ENCODE assay signal across 15 mouse cellular contexts in genomic region chr7:6823673-6824072, GRCm38 (mm10).
DNase-seq lines count a peak whose midpoint lies in the region; ATAC-seq lines count a peak whose summit lies in the region.
"Had no signal": no experiment of that assay in that cellular context is flagged by ENCODE, and none has a peak within 500 bp of the region (broad histone marks: within the 10 kb centered on the region; RNA-seq: fewer than 3 reads in every experiment).

No protein-coding gene starts in this region.

- H3K4me3 ChIP-seq in lung, embryonic 15.5 days = no peak overlapping the region
- no peak overlapping the region for H3K4me3 ChIP-seq in embryonic facial prominence, embryonic 13.5 days
- H3K4me3 ChIP-seq in stomach, embryonic 15.5 days (replicated peaks) = no peak overlapping the region
- H3K4me3 ChIP-seq in forebrain, embryonic 10.5 days = no peak overlapping the region
- H3K4me3 ChIP-seq: heart, embryonic 13.5 days; midbrain, embryonic 15.5 days had no signal

- no peak overlapping the region for H3K9ac ChIP-seq in lung, embryonic 15.5 days
- no peak overlapping the region for H3K9ac ChIP-seq in embryonic facial prominence, embryonic 13.5 days
- no peak overlapping the region for H3K9ac ChIP-seq in stomach, embryonic 15.5 days
- H3K9ac ChIP-seq: heart, embryonic 13.5 days; midbrain, embryonic 15.5 days had no signal

- DNase-seq in lung, postnatal 36 days = no peak
- peak; percentile 57 for DNase-seq in embryo, embryonic 10.5 days (ENCODE audit: low spot score)
- DNase-seq in forebrain, embryonic 10.5 days (ENCODE audit: extremely low spot score, low spot score) = no peak
- no peak for DNase-seq in ovary, postnatal 10 days (ENCODE audit: low spot score)
- DNase-seq: cerebellum, adult 2 months; gastrocnemius, postnatal 25 days; kidney, postnatal 10 days; liver; thymus, postnatal 25 days had no signal

- no peak overlapping the region for H3K4me2 ChIP-seq in lung, embryonic 15.5 days
- no peak overlapping the region for H3K4me2 ChIP-seq in embryonic facial prominence, embryonic 13.5 days
- no peak overlapping the region for H3K4me2 ChIP-seq in stomach, embryonic 15.5 days
- H3K4me2 ChIP-seq: heart, embryonic 13.5 days; midbrain, embryonic 15.5 days had no signal

- WGBS in lung, embryonic 15.5 days = 33% methylated on average over 2 of the region's 2 CpGs
- 59% methylated on average over 2 of the region's 2 CpGs for WGBS in embryonic facial prominence, embryonic 13.5 days
- WGBS in stomach, embryonic 15.5 days = 26% methylated on average over 2 of the region's 2 CpGs
- WGBS in forebrain, embryonic 10.5 days = 38% methylated on average over 2 of the region's 2 CpGs

- H3K27me3 ChIP-seq in lung, embryonic 15.5 days = no peaks in the 10 kb centered on the region
- H3K27me3 ChIP-seq in embryonic facial prominence, embryonic 13.5 days = no peaks in the 10 kb centered on the region
- no peaks in the 10 kb centered on the region for H3K27me3 ChIP-seq in stomach, embryonic 15.5 days (replicated peaks)
- peaks cover 26% of the 10 kb centered on the region for H3K27me3 ChIP-seq in forebrain, embryonic 10.5 days (ENCODE audit: poor library complexity, severe bottlenecking)
- H3K27me3 ChIP-seq: heart, embryonic 13.5 days; midbrain, embryonic 15.5 days had no signal

- peak; percentile 36; the same call in 1 of the 2 replicates for ATAC-seq in lung, embryonic 15.5 days (ENCODE audit: borderline replicate concordance, extremely low read depth, low FRiP score, low TSS enrichment)
- ATAC-seq in embryonic facial prominence, embryonic 13.5 days (ENCODE audit: insufficient number of reproducible peaks, insufficient read depth, low FRiP score, low TSS enrichment, low read depth) = no peak
- ATAC-seq in stomach, embryonic 15.5 days (ENCODE audit: insufficient read depth, low FRiP score, low read depth) = 0 out of 2 replicates have a peak, but pooled peaks have one; percentile 45
- ATAC-seq: forebrain, embryonic 16.5 days; midbrain, embryonic 15.5 days had no signal

- peaks cover 10% of the 10 kb centered on the region; the same call in 1 of the 2 replicates for H3K4me1 ChIP-seq in lung, embryonic 15.5 days
- H3K4me1 ChIP-seq in embryonic facial prominence, embryonic 13.5 days = 0 out of 2 replicates have a peak, but pooled peaks cover 6% of the 10 kb centered on the region
- H3K4me1 ChIP-seq in stomach, embryonic 15.5 days = 0 out of 2 replicates have a peak, but pooled peaks cover 7% of the 10 kb centered on the region
- H3K4me1 ChIP-seq in forebrain, embryonic 10.5 days = peaks cover 25% of the 10 kb centered on the region

- no peaks in the 10 kb centered on the region for H3K9me3 ChIP-seq in lung, embryonic 15.5 days
- H3K9me3 ChIP-seq in embryonic facial prominence, embryonic 13.5 days = no peaks in the 10 kb centered on the region
- H3K9me3 ChIP-seq in stomach, embryonic 15.5 days = no peaks in the 10 kb centered on the region
- no peaks in the 10 kb centered on the region for H3K9me3 ChIP-seq in forebrain, embryonic 10.5 days
- H3K9me3 ChIP-seq: heart, embryonic 13.5 days; midbrain, embryonic 15.5 days had no signal

- no peak overlapping the region for H3K27ac ChIP-seq in lung, embryonic 15.5 days
- H3K27ac ChIP-seq in embryonic facial prominence, embryonic 13.5 days = peak overlapping the region; percentile 51; the same call in 1 of the 2 replicates
- H3K27ac ChIP-seq in stomach, embryonic 15.5 days = peak overlapping the region; percentile 31; the same call in 1 of the 2 replicates
- no peak overlapping the region; the same call in 1 of the 2 replicates for H3K27ac ChIP-seq in forebrain, embryonic 10.5 days
- H3K27ac ChIP-seq: heart, embryonic 13.5 days; midbrain, embryonic 15.5 days had no signal

- no peaks in the 10 kb centered on the region for H3K36me3 ChIP-seq in lung, embryonic 15.5 days
- no peaks in the 10 kb centered on the region for H3K36me3 ChIP-seq in embryonic facial prominence, embryonic 13.5 days
- H3K36me3 ChIP-seq in stomach, embryonic 15.5 days = no peaks in the 10 kb centered on the region
- H3K36me3 ChIP-seq in forebrain, embryonic 10.5 days (replicated peaks) = no peaks in the 10 kb centered on the region
- H3K36me3 ChIP-seq: heart, embryonic 13.5 days; midbrain, embryonic 15.5 days had no signal

Comparison
In these comparisons a context has a peak if more than half of its experiments do, and no peak if none do; other contexts are left out.
1. H3K27ac ChIP-seq: peak in embryonic facial prominence, embryonic 13.5 days (single experiment) and stomach, embryonic 15.5 days (single experiment); none in lung, embryonic 15.5 days (single experiment) and forebrain, embryonic 10.5 days (single experiment).